Mouse (Mus musculus) fibroblast of lung, adult 2 months (primary cell): ENCODE measurements at regions not wholly inside any gene's neighbourhood (a gene's known extent, or its start where the extent isn't known, plus 50 kb on each side); places are given as distances from the start of the nearest gene placed in this dataset.

Source experiments
- DNase-seq: peaks from one replicate; pipeline ENCODE4 v3.0.0-alpha.2; 2011; ENCODE audit warnings: low read depth

DNA sequence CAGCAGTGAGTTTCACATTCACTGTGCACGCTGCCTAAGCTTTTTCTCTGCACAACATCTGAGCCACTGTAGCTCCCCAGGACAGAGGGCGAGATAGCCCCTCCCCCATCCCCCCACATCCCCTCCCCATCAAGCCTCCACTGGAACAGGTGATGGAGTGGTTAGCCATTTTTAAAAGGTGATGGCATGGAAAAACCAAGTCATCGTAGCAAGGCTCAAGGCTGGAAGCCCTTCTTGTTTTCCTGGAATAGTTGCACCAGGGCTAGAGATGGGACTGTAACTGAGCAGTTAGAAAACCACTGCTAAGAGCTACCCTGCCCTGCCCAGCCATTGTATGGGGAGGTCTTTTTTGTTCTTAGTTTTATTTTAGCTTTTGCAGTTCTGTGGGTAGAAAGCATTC lies 209.1 kb upstream of the Rreb1 start:
- no peak for DNase-seq

DNA sequence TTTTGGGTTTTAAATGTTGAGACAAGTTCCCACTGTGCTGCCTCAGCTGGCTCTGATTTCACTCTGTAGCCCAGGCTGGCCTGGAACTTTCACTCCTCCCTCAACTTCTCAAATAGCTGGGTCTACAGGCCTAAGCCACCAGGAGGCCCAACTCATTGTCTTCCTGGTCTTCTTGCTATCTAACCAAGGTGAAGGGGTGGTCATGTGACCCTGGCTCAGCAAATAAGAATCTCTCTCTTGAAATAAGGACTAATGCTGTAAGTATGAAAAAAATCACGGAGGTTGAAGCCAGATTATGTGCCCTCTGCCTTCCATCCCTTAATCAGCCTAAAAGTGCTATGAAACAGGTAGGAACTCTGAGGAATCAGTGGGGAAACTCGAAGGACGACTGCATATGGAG lies 208.7 kb upstream of the Rreb1 start:
- DNase-seq: no peak

- DNase-seq: no peak
These were observed 205.2 kb upstream of the Rreb1 start for GRCm38 (mm10) chr13:37572983-37573382.

GRCm38 (mm10) chr13:37579231-37579630 lies 199.0 kb upstream of the Rreb1 start:
- no peak for DNase-seq

GRCm38 (mm10) chr13:37579775-37580174 lies 198.4 kb upstream of the Rreb1 start:
- DNase-seq: no peak

DNA sequence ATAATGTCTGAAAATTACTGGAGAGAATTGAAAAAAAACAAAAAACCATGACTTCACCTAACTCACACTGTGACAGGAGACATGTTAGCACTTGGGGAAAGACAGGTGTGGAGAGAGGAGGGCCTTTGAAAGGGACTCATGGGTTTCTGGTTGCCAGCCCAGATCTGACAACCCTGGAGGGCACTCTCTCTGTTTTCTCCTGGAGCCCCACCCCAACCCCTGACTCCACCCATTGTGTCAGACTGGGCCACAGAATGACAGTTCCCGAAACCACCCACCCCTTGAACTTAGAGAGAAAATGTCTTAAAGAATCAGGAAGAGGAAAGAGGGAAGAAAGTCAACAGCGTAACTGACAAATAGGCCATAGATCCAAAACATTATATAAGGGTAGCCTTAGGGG lies 197.4 kb upstream of the Rreb1 start:
- DNase-seq: no peak

DNA sequence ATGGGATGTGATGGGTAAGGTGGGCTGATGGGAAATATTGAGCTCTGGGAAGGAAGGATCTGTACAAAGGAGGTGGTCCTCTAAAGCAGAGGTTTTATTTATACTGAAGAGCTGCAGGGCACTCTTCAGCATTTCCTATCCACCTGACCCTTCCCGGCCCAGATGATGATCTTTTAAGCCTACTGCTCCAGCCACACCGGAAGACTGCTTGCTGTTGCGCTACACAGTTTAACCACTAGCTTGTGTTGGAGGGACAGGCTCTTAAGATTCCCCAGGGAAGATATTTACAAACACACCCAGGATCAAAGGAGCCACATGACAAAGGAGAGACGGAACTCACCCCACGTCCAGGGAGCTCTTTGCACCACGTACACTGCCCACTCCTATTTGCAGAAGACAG lies 196.8 kb upstream of the Rreb1 start:
- no peak for DNase-seq

DNA sequence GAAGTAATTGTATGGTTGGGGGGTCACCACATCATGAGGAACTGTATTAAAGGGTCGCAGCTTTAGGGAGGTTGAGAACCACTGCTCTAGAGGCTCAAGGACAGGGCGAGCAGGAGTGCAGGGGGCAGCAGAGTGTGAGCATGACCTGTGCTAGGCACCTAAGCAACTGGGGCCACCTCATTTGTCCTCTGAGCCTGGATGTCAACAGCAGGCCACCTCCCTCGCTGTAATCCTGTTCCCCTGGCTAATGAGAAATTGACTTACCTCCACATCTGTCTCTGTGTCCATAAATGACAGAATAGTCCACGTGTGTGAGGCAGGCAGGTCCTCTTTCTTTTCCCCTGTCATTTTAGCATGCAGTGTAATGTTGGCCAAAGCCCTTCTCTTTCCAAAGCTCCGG lies 192.7 kb upstream of the Rreb1 start:
- no peak for DNase-seq

DNA sequence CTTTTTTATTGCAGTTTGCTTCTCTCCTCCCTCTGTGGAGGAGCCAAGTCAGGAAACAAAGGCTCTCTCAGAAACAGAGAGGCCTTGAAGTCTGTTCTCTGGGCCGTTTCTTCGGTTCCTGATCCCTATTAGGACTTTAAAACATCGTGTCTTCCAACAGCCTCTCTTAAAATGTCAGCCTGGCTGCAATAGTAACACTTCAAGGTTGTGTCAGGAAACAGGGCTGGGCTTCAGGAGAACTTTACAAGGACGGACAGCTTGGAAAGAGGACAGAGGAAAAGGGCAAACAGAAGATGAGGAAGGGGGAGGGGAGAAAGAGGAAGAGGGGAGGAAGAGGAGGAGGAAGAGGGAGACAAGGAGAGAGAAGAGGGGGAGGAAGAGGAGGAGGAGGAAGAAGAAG lies 191.7 kb upstream of the Rreb1 start:
- DNase-seq: no peak

DNA sequence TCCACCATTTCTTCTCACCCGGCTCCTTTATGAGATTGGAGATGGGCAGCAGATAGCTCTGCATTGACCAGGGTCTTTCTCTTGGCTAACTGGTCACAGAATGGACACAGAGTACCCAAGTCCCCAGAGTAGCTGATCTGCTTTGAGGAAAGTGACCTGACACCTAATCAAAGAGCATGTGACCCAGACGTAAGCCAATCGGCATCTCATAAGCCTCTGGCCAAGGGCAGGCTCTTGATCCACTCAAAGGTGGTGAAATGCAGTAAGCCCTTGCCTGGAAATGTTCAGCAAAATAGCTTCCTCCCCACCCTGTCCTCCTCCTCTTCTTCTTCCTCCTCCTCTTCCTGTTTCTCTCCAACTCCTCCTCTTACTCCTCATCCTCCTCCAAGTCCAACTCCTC lies 190.3 kb upstream of the Rreb1 start:
- DNase-seq: no peak

DNA sequence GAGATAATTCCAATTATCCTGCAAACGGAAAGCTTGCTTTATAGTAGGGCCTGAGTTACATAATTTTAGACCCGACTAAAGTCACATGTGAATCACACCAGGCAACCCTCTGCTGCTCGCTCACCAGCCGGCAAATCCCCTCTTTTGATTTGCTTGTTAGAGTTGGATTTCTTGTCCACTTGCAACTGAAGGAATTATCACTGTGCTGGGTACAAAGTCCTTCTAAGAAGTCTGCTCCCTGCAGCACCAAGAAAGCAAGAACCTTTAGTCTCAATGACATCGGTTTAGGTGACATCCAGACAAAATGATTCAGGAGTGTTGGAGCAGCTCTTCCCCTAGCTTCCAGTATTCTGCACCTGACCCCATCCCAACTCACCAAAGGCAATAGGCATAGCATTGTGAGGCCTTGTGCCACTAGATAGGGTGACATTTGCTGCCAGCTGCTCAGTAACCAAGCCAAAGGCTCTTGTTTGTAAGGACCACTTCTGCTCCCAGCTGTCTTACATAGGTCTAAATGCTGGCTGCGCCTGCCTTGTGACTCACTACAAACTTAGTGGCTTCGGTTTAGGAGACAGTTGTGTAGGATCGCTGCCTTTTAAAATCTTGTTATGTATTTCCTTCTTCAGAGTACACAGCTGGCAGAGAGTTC lies 189.5 kb upstream of the Rreb1 start:
- DNase-seq: no peak

DNA sequence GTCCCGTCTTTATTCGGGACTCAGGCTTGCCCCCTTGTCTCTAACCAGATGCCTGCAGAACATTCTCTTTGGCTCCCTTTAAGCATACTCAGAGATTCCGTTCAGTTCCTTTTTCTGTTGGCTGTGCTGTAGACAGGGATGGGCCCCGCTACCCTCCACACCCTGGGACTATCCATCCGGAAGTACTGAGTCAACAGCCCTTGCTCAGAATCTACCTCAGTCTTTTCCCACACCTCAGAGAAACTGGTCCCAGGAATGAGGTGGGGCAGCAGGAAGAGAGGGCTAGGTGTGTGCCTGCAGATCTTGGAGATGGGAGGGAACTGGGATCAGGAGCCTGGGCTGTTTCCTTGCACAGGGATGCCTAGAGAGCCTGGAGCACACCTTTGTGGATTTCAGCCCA lies 186.1 kb upstream of the Rreb1 start:
- no peak for DNase-seq

DNA sequence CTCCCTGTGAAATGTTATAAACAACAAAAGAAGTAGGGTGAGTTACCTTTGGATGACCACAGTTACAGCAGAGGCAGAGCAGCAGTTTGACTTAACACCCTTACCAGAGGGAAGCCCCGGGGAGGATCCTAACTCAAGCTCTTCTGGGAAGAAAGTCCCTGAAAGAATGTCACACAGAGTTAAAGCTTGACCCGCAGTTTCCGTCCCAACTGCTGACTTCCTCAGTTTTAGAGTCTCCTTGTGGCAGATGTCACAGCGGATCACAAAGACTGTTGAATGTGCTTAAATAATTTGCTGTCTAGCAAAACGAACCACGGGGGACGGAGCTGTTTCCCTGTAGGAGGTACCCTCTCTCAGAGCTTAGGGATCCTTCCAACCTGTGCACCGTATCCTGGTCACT lies 183.0 kb upstream of the Rreb1 start:
- DNase-seq: no peak

- DNase-seq: no peak
These were observed 180.6 kb upstream of the Rreb1 start for GRCm38 (mm10) chr13:37597575-37597974.

DNA sequence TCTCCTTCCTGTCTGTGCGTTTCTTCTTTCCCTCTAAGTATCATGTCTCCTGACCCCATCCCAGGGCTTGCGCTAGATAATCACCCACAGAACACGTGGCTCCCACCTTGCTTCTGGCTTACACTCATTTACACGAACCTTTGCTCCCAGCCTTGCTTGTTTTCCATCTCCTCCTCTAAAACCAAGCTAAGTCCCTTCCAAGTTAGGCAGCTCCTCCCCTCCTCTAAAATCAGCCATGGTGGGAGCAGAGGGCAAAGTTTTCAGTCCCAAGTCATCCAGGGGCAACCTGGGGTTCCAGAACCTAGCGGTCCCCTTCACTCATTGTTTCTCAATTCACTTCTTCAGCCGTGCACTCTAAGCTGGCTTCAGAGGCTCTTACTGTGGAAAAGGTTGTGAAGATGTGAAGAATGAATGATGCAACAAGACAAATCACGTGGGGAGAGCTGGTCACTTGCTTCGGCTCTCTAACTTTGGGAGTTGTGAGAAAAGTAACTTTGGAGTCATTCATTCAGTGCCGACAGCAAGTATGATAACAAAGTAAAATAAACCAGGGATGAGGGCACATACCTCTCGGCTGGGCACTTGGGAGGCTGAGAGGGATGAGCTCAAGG lies 179.9 kb upstream of the Rreb1 start:
- no peak for DNase-seq

DNA sequence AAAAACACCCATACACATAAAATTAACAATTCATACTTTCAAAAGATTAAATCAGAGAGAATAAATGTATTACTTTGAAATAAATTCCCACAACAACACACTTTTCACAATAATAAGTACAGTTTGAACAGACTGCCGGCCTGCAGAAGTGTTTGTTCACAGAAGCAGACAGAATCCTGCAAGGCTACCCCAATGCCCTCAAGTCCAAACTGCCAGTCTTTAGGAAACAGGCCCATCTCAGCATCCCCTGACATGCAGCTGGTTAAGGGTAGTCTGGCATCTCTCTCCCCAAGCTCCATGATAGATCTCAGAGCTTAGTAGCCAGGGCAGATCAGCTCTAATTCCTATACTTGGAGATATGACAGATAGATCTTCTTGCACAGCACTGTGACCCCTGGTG lies 178.5 kb upstream of the Rreb1 start:
- DNase-seq: no peak

- DNase-seq: no peak
These were observed 178.0 kb upstream of the Rreb1 start for GRCm38 (mm10) chr13:37600172-37600571.

- no peak for DNase-seq
These were observed 177.1 kb upstream of the Rreb1 start for GRCm38 (mm10) chr13:37601068-37601467.

GRCm38 (mm10) chr13:37602256-37602655 lies 175.9 kb upstream of the Rreb1 start:
- DNase-seq: no peak

GRCm38 (mm10) chr13:37603226-37603994 lies 174.8 kb upstream of the Rreb1 start:
- no peak for DNase-seq

DNA sequence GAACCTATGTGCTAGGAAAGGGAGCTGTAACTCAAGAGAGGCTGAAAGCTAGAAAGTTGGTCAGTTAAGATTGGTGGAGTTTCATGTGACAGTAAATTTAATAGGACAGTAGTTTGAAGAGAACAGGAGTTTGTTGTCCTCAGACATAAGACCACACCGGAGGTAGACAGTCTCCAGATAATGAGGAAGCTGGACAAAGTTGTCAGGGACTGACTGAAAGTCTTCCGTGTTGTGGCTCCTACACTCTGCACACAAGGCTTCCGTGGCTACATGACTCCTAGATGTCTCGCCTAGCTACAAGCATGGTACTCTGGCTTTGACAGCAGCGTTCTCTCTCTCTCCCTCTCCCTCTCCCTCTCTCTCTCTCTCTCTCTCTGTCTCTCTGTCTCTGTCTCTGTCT lies 171.9 kb upstream of the Rreb1 start:
- DNase-seq: no peak

- no peak for DNase-seq
These were observed 169.1 kb upstream of the Rreb1 start for GRCm38 (mm10) chr13:37609085-37609484.

DNA sequence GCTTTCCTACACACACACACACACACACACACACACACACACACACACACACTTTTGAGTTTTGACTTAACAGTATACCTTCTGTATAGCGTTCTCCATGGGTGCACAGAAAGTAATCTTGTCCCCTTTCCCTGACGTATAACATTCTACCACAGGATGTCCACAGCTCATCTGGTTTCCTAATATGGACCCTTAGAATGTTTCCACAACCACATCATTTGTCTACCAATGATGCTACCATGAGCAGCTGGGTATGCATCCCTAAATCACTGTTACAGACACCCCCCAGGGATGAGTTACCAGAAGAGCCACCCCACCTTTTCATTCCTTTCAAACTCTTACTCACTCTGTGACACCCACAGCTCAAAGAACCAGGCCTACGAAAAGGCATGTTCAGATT lies 166.8 kb upstream of the Rreb1 start:
- no peak for DNase-seq

GRCm38 (mm10) chr13:37617015-37617414 lies 161.2 kb upstream of the Rreb1 start:
- no peak for DNase-seq
